12 mouse cellular contexts compared by ENCODE assay signal in the genomic region with DNA sequence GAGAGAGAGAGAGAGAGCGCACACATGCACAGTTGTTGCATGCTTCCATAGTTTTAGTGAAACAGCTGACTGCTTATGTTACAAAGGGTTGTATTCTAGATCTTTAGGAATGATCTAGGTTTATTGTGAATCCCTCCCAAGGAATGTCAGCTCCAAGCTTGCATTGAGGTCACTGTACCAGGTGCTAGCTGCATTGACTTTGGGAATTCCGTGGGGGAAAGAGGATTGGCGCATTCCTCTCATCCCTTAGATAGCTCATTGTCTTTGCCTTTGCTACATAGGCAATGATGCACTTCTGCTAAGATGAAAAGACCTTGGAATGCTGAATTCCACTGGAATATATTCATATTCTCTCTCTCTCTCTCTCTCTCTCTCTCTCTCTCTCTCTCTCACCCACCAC.
"Had no signal": no experiment of that assay in that cellular context is flagged by ENCODE, and none has a peak within 500 bp of the region (broad histone marks: within the 10 kb centered on the region; RNA-seq: fewer than 3 reads in every experiment).

No protein-coding gene starts in this region.

- DNase-seq: retina, postnatal 1 day; right cerebral cortex, adult 18-20 months; right cerebral cortex, postnatal 14 days; right cerebral cortex, postnatal 25 days; right cerebral cortex, postnatal 4 days; spleen, adult 18-20 months; thymus, adult 18-20 months; thymus, adult 2 months; thymus, postnatal 14 days; thymus, postnatal 25 days; thymus, postnatal 36 days; thymus, postnatal 4 days had no signal
